Mouse (Mus musculus) hindbrain, embryonic 10.5 days (tissue): ENCODE data around the gene Gng7. TPM values are rescaled to one million over a fixed set of nuclear protein-coding genes. Genes with fewer than 3 reads are reported as not detected.

Experiments used
- DNase-seq: peaks from one replicate; pipeline ENCODE4 v3.0.0-alpha.2; 2017; ENCODE audit warnings: low spot score
- H3K27ac ChIP-seq: fragments of 300-500 bp; sonication (generic); 2 replicates; pipeline ENCODE4 v1.5.1; 2016; ENCODE audit warnings: mild to moderate bottlenecking, moderate library complexity
- H3K27me3 ChIP-seq: fragments of 300-500 bp; sonication (generic); 2 replicates; pipeline ENCODE4 v1.6.1; 2016; ENCODE audit warnings: mild to moderate bottlenecking; ENCODE audit not compliant: poor library complexity, insufficient read depth, severe bottlenecking
- H3K36me3 ChIP-seq: fragments of 300-500 bp; sonication (generic); 2 replicates; pipeline ENCODE4 v1.6.1; 2016; ENCODE audit warnings: mild to moderate bottlenecking, moderate library complexity
- H3K4me1 ChIP-seq: fragments of 300-500 bp; sonication (generic); replicated peaks from 2 replicates; pipeline ENCODE4 v1.6.1; 2016; ENCODE audit warnings: mild to moderate bottlenecking
- H3K4me3 ChIP-seq: fragments of 300-500 bp; sonication (generic); 2 replicates; pipeline ENCODE4 v1.5.1; 2016; ENCODE audit warnings: mild to moderate bottlenecking, moderate library complexity
- H3K9me3 ChIP-seq: fragments of 300-500 bp; sonication (generic); 2 replicates; pipeline ENCODE4 v1.6.1; 2016; ENCODE audit warnings: mild to moderate bottlenecking, moderate library complexity
- WGBS: fragments of 180-500 bp; shearing (Covaris S2); methylation state at CpG from one replicate; pipeline ENCODE4 v1.1.7; 2016; 5-methylcytosine and 5-hydroxymethylcytosine counted together
- polyA plus RNA-seq: library from polyadenylated mRNA; unstranded; fragments of >200 nt; fragmentation: Nextera tagmentation; extraction: Ambion mirVana; gene quantifications from 2 replicates; pipeline ENCODE4 v1.2.1, GENCODE M21; 2016

Gng7 gene
- polyA plus RNA-seq, 1 experiment from 2014 or later, result 8.6 TPM

- Histone ChIP-seq H3K27ac (no peak overlapping the region), H3K4me1 (peaks cover 36% of the 10 kb centered on the region), H3K27me3 (no peaks in the 10 kb centered on the region; the same call in 1 of the 2 replicates), H3K9me3 (no peaks in the 10 kb centered on the region), H3K36me3 (peaks cover 57% of the 10 kb centered on the region), H3K4me3 (peak overlapping the region; percentile 80; the same call in 1 of the 2 replicates)
- WGBS, result 95% methylated on average over 4 of the region's 4 CpGs
- DNase-seq, result no peak
Measured at GRCm38 (mm10) chr10:80915736-80916135, 99.0 kb downstream of the Gng7 start.

DNA sequence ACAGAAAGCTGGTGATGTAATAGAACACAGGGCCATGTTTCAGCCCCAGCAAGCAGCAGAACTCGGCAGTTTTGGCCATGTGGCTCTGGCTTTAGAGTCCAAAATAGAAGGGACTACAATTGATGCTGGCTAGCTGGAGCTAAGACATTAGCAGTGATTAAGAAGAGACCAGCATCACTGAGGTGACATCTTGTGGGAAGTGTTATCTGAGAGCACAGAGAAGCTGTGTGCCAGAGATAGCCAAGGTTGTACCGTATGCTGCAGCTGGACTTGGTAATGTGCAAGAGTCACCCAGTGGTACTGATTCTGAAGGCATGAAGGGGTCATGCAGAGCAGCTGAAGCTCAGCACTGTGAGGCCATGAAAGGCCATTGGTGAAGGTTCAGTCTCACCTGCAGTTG lies 99.5 kb downstream of the Gng7 start:
- no peak for DNase-seq
- H3K36me3 ChIP-seq, result peaks cover 62% of the 10 kb centered on the region
- no peak overlapping the region for H3K27ac ChIP-seq

DNA sequence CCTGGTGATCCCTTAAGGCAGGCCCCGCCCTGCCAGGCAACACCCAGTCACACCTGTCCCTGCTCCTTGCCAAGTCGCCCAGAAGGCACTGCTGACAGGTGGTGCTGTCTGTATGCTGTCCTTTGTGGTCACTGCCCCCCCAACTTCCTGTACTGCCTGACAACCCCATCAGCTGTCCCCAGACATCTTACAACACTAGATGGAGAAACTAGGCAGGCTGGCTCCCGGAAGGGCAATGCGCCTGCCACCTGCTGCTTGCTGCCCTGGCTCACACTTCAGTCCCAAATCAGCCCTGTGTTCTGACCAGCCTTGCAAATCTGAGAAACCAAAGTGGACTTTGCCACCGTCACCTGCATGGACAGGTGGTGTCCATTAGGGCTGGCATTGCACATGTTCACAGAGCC lies 100.5 kb downstream of the Gng7 start:
- peaks cover 72% of the 10 kb centered on the region for H3K36me3 ChIP-seq
- H3K4me1 ChIP-seq, result peaks cover 36% of the 10 kb centered on the region
- H3K9me3 ChIP-seq, result no peaks in the 10 kb centered on the region
- 88% methylated on average over 5 of the region's 5 CpGs for WGBS
- no peak overlapping the region for H3K4me3 ChIP-seq
- DNase-seq, result no peak
- no peak overlapping the region for H3K27ac ChIP-seq
- H3K27me3 ChIP-seq, result no peaks in the 10 kb centered on the region; the same call in 1 of the 2 replicates

More for the DNA sequence above, 99.5 kb downstream of the Gng7 start:
- 93% methylated on average over 2 of the region's 2 CpGs for WGBS
- no peaks in the 10 kb centered on the region; the same call in 1 of the 2 replicates for H3K27me3 ChIP-seq
- no peaks in the 10 kb centered on the region for H3K9me3 ChIP-seq
- no peak overlapping the region for H3K4me3 ChIP-seq
- H3K4me1 ChIP-seq, result peaks cover 36% of the 10 kb centered on the region

DNA sequence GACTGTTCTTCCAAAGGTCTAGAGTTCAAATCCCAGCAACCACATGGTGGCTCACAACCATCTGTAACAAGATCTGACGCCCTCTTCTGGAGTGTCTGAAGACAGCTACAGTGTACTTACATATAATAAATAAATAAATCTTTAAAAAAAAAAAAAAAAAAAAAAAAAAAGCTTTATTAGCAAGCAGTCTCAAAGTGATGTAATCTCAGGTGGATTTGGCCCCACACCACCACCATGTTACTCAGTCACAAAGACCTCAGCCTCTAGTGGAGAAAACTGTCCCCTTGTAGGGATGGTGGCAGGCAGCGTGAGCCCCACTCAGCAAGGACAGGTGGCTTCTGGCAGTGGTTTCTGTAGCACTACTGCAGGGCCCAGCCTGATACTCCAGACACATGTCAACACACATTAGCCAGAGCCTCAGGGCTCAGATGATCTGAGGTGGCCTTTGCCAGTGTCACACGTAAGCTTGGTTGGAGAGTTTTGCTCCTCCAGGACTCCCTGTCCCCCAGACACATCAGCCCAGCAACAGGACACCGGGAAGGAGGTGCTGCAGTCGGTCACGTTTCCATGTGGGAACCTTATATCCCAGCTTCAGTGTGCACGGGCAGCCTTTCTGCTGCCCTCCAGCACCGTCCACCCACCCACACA lies 101.3 kb downstream of the Gng7 start:
- WGBS, result 89% methylated on average over 8 of the region's 8 CpGs
- peaks cover 80% of the 10 kb centered on the region for H3K36me3 ChIP-seq
- peaks cover 32% of the 10 kb centered on the region for H3K4me1 ChIP-seq
- no peak overlapping the region for H3K27ac ChIP-seq
- H3K4me3 ChIP-seq, result peak overlapping the region; percentile 9; the same call in 1 of the 2 replicates
- H3K27me3 ChIP-seq, result no peaks in the 10 kb centered on the region
- DNase-seq, result no peak
- no peaks in the 10 kb centered on the region for H3K9me3 ChIP-seq

- Histone ChIP-seq H3K4me1 (peaks cover 19% of the 10 kb centered on the region), H3K4me3 (no peak overlapping the region), H3K36me3 (peaks cover 96% of the 10 kb centered on the region), H3K9me3 (no peaks in the 10 kb centered on the region), H3K27ac (no peak overlapping the region), H3K27me3 (no peaks in the 10 kb centered on the region)
- no peak for DNase-seq
Measured at GRCm38 (mm10) chr10:80911891-80912290, 102.9 kb downstream of the Gng7 start.

GRCm38 (mm10) chr10:80911354-80911753 lies 103.4 kb downstream of the Gng7 start:
- Histone ChIP-seq H3K27me3 (no peaks in the 10 kb centered on the region), H3K4me3 (no peak overlapping the region), H3K4me1 (peaks cover 14% of the 10 kb centered on the region), H3K27ac (no peak overlapping the region), H3K9me3 (no peaks in the 10 kb centered on the region), H3K36me3 (peaks cover 96% of the 10 kb centered on the region)
- no peak for DNase-seq
- 94% methylated on average over 4 of the region's 4 CpGs for WGBS

GRCm38 (mm10) chr10:80909375-80910162 lies 105.2 kb downstream of the Gng7 start:
- Histone ChIP-seq H3K27ac (no peak overlapping the region), H3K4me1 (peaks cover 3% of the 10 kb centered on the region; the same call in 1 of the 2 replicates), H3K36me3 (peaks cover 96% of the 10 kb centered on the region), H3K4me3 (no peak overlapping the region), H3K27me3 (no peaks in the 10 kb centered on the region), H3K9me3 (no peaks in the 10 kb centered on the region)
- WGBS, result 91% methylated on average over 22 of the region's 22 CpGs
- no peak for DNase-seq

GRCm38 (mm10) chr10:80904709-80905108 lies 110.0 kb downstream of the Gng7 start:
- 96% methylated on average over 11 of the region's 11 CpGs for WGBS

GRCm38 (mm10) chr10:80904004-80904693 lies 110.6 kb downstream of the Gng7 start:
- no peaks in the 10 kb centered on the region for H3K9me3 ChIP-seq
- H3K36me3 ChIP-seq, result peaks cover 81% of the 10 kb centered on the region
- 89% methylated on average over 28 of the region's 28 CpGs for WGBS
- no peak overlapping the region for H3K4me3 ChIP-seq
- no peak for DNase-seq
- no peaks in the 10 kb centered on the region for H3K27me3 ChIP-seq
- peaks cover 15% of the 10 kb centered on the region for H3K4me1 ChIP-seq
- no peak overlapping the region for H3K27ac ChIP-seq

More at GRCm38 (mm10) chr10:80904709-80905108, 110.0 kb downstream of the Gng7 start:
- no peaks in the 10 kb centered on the region for H3K9me3 ChIP-seq
- peaks cover 83% of the 10 kb centered on the region for H3K36me3 ChIP-seq
- no peak overlapping the region for H3K4me3 ChIP-seq
- no peak for DNase-seq
- H3K4me1 ChIP-seq, result peaks cover 10% of the 10 kb centered on the region
- no peaks in the 10 kb centered on the region for H3K27me3 ChIP-seq
- no peak overlapping the region for H3K27ac ChIP-seq

- no peak overlapping the region for H3K4me3 ChIP-seq
Measured at GRCm38 (mm10) chr10:80903282-80903681, 111.5 kb downstream of the Gng7 start.

GRCm38 (mm10) chr10:80902273-80902940 lies 112.3 kb downstream of the Gng7 start:
- WGBS, result 92% methylated on average over 9 of the region's 9 CpGs
- Histone ChIP-seq H3K36me3 (peaks cover 80% of the 10 kb centered on the region), H3K27ac (no peak overlapping the region), H3K9me3 (no peaks in the 10 kb centered on the region), H3K4me3 (no peak overlapping the region), H3K4me1 (peaks cover 33% of the 10 kb centered on the region), H3K27me3 (peaks cover 9% of the 10 kb centered on the region; the same call in 1 of the 2 replicates)
- DNase-seq, result no peak

More at GRCm38 (mm10) chr10:80903282-80903681, 111.5 kb downstream of the Gng7 start:
- Histone ChIP-seq H3K27ac (no peak overlapping the region), H3K4me1 (peaks cover 24% of the 10 kb centered on the region), H3K27me3 (0 out of 2 replicates have a peak, but pooled peaks cover 3% of the 10 kb centered on the region), H3K36me3 (peaks cover 81% of the 10 kb centered on the region), H3K9me3 (no peaks in the 10 kb centered on the region)
- no peak for DNase-seq
- WGBS, result 93% methylated on average over 10 of the region's 10 CpGs
